Mouse (Mus musculus) midbrain, embryonic 14.5 days (tissue): Measurements from ENCODE around the gene Rassf3. TPM values are rescaled to one million over a fixed set of nuclear protein-coding genes. Genes with fewer than 3 reads are reported as not detected.

Experiments
- polyA plus RNA-seq: library from polyadenylated mRNA; unstranded; fragments of >200 nt; fragmentation: Nextera tagmentation; extraction: Ambion mirVana; gene quantifications from 2 replicates; pipeline ENCODE4 v1.2.1, GENCODE M21; 2014

Rassf3 gene
- polyA plus RNA-seq, 1 experiment from 2014 or later = 4.5 TPM

Other genes starting within 250 kb of the Rassf3 start
- 16.6 and 17.0 TPM in 2 replicates for gene Tbc1d30, start 125.1 kb downstream of the Rassf3 start, polyA plus RNA-seq
- gene Gns, start 111.3 kb downstream of the Rassf3 start, polyA plus RNA-seq = 36.5 and 47.2 TPM in 2 replicates
- gene Tbk1, start 110.4 kb upstream of the Rassf3 start, polyA plus RNA-seq = 27.0 and 36.2 TPM in 2 replicates
- gene Xpot, start 150.0 kb upstream of the Rassf3 start, polyA plus RNA-seq = 24.2 and 35.3 TPM in 2 replicates
- 0.20 and 0.22 TPM in 2 replicates for gene D930020B18Rik, start 165.2 kb upstream of the Rassf3 start, polyA plus RNA-seq